Mouse (Mus musculus): ENCODE measurements around the gene Gpr65.

- TF ChIP-seq CTCF (IDR thresholded peaks at IDR 0.05; ENCODE audit: low read depth): no peak
- TF ChIP-seq EP300 (IDR thresholded peaks at IDR 0.05; ENCODE audit: low read depth): no peak
Observed at GRCm38 (mm10) chr12:98307179-98307915, 38.9 kb downstream of the Gpr65 start.

Data from liver, embryonic 14.5 days (tissue).